Mouse (Mus musculus): Measurements from ENCODE around the gene Snrpf.

Snrpf gene

DNA sequence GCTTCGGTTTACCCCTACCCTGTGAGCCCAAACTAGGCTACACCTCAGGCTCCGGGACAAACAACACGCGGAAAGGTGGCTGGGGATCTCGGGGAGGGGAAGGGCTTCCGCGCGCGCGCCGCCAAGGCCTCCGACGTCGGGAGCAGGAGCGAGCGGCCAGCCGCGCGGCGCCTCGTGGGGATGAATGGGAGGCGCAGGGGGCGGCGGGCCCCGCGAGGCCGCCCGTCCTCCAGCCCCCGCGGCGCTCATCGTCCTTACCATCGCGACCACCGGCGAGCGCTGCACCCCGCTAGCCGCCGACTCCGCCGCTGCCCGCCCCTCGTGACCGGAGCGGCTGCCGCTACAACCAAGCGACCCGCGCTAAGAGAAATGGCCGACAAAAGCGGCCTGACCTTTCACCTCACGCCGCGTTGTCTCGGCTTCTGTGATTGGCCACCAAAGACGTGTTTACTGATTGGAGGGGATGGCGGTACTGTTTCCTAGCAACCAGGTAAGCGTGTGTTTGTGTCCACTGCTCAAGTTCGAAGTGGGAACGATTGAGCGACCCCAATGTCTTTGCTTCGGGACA lies at the start of gene Snrpf:
TSS of gene Snrpf (minus strand) at position 426 of the 568 bp plus-strand sequence.
- under 1% methylated on average over 63 of the region's 63 CpGs for WGBS

DNA sequence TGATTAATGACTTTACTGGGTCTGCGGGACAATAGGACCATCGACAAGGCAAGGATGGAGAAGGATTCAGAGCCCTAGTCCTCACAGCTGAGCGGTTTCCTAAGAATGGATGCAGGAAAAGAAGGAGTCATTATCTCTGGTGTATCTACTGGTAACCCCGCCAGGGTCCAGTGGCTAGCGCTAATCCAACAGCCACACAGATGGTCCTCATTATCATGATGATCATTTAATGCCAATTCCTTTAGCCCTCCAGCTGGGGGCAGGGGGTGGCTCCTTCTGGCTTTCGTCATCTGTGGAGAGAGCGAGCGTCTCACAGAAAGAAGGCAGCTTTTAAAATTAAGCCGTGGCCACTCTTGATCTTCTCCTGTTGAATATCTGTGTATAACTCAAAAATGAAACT lies 46.4 kb upstream of the Snrpf start:
- WGBS, result 58% methylated on average over 9 of the region's 9 CpGs

DNA sequence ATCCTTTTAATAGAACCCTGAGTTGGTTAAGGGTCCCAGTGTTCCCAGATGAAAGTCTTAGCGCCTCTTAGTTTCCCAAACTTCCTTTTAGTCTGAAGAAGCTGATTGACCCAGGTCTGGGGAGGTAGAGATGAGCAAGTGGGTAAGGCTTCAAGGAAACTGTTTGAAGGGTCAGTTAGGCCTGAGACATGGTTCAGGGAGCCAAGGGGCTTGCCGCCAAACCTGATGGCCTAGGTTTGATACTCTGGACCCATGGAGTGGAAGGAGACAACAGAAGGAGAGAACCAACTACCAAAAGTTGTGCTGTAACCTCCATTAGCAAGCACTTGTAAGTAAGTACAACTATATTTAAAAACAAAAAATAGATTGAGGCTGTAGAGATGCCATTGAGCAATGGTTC lies 44.5 kb upstream of the Snrpf start:
- WGBS, result 93% methylated on average over 2 of the region's 2 CpGs

DNA sequence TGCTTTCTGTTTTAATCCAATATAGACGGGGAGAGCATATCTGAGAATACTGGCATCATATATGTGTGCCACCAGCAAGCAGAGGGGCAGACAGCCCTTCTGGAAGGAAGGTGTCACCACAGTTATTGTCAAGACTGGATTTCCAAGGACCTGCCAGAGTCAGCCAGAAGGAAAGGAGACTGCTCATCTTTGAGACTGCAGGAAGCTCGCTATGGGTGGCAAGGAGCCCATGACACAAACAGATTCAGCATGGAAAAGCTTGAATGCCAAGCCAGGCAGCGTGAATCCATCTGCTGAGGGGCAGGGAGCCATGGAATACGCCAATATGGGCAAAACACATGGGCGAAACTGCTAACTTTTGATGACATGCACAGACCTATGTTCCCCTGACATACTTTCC lies 44.1 kb upstream of the Snrpf start:
- WGBS, result 56% methylated on average over 5 of the region's 5 CpGs

DNA sequence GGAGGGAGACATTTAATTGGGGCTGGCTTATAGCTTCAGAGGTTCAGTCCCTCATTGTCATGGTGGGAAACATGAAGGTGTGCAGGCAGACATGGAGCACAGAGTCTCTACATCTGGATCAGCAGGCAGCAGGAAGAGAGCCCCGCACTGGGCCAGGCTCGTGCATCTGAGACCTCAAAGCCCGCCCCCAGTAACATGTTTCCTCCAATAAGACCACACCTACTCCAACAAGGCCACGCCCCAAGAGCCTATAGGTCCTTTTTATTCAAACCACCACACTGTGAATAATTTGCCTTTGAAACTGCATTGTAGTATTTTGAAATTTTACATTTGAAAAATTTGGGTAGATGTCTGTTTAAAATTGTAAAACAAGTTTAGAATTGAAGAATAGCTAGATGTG lies 42.6 kb upstream of the Snrpf start:
- WGBS, result 67% methylated on average over 4 of the region's 4 CpGs

DNA sequence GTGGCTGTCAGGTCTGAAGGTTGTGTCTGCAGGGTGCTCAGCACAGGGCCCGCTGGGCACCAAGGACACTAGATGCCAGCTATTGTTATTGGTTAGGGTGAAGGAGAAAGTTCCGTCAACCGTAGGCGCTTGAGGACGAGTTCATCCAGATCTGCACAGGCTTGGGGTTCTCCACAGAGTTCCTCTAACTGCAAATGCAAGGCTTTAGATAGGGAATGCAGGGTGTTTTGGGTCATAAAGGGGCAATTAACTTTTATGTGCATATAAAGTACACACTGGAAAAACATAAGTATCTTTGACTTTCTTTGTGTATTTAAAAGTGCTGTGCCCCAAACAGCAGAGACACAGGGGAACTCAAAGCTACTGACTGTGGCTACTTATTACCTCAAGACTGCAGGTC lies 40.8 kb upstream of the Snrpf start:
- WGBS, result 93% methylated on average over 5 of the region's 5 CpGs

DNA sequence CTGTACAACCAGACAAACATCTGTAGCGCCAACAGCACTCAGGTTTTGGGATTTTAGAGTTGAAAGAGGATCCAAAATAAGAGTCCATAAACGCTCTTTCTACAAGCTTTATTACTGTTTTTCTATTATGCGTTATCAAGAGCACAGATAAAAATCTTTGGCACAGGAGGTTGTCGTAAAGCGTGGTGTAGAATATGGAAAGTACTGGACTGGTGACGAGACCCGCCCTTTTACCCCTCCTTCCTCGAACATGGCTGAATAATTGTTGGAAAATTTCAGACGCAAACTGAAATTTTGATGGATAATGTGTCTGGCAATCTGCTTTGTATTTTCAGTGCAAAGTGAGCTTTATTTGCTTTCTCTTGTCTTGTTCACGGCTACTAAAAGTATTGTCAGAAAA lies 34.6 kb upstream of the Snrpf start:
- 92% methylated on average over 10 of the region's 10 CpGs for WGBS

DNA sequence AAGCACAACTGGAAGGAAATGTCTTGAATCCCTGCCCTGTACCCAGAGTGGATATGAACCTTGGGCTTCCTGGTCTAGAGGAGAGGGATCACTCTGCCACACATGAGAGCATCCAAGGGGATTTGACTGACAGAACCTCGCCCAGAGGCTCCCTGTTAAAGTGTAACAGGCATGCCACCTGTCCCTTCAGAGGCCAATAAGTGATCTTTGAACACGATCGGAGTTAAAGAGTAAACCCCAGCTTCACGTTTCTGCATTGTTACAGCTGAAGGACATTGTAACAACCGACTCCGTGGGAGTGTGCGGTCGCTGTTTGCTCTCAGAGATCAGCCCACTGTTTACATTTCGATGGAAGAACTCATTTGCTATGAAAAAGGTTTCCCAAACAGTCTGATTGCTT lies 34.2 kb upstream of the Snrpf start:
- WGBS, result 79% methylated on average over 9 of the region's 9 CpGs

DNA sequence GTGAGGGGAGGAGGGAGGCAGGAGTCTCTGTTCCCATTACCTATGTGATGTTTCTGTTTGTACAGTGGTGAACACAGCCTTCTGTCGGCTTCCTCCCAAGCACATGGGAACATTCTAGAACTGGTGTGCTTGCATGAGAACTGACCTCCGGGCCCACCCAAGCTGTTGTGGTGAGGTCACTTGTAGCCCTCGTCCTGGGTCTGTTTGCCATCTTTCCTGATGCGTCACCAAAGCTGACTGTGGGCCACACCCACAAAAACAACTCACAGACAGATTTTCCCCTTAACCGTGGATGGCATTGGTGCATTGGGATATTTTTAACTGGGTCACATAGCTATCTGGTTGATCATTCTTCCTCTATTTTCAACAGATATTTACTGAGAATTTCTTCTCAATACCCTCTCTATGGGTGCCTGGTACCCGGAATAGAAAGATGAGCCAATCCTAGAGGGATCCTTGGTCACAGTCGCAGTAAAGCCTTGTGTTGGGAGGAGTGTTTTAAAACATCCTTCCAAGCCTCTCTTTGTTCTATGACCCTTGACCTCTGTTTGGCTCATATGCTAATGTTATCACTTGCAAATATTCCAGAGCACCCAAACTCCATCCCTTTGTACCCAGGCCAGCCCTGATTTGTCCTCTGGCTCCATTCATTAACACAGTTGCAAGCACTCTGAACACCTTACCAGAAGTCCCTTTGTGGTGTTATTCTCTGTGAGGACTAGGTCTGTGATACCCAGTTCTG lies 31.1 kb upstream of the Snrpf start:
- 74% methylated on average over 7 of the region's 7 CpGs for WGBS

DNA sequence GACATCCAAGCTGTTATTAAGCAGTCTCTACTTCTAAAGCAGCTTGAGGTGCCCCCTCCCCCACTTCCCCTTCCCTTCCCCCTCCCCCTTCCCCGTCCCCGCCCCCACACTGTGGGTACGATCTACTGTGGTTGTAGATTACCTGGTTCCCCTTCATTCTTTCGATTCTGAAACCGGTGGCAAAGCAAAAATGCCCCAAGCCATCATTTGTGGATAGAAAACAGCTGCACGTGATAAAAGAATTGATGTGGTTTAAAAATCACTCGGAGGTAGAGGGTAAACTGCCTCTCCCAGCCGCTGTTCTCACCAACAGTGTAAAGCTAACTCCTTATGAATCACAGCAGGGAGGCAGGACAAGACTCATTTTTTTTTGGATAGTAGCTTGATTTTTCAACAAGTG lies 25.3 kb upstream of the Snrpf start:
- 76% methylated on average over 8 of the region's 8 CpGs for WGBS

DNA sequence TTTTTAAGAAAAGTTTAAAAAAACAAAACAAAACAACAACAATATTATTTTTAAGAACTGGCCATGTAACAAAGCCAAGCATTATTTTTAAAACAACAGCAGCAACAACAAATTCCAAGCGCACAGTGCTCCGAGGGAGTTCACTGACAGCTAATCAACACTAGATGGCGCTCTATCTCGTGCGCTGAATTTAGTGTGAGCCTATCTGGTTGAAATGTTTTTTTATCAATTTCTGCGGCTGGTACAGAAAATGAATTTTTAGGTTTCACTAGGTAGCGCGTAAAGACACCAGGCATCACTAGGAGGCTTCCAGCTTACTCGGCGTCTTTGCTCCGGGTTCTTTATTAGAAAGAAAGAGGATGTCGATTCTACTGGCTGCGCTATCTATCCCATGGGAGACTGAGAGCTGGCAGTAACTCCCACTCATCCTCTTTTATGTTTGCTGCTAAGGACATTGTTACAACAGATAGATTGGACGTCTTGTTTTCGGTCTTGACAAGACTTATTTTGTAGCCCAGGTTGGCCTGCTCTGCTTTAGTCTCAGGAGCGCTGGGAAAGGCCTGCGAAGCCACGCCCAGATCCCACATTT lies 22.0 kb upstream of the Snrpf start:
- 36% methylated on average over 18 of the region's 18 CpGs for WGBS

DNA sequence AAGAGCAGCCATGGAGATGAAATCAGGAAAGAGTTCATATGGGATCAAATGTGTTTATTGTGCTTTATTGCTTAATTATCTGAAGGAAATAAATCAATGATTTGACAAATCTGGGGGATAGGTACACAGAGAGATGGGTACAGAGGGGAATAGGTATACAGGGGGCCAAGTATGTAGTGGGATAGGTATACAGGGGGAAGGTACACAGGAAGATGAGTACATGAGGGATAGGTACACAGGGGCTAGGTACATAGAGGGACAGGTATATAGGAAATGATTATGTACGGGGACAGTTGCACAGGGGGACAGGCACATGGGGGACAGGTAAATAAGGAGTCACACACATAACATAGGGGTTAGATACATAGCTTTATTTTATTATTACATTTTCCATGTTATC lies 21.4 kb upstream of the Snrpf start:
- 95% methylated on average over 1 of the region's 1 CpGs for WGBS

DNA sequence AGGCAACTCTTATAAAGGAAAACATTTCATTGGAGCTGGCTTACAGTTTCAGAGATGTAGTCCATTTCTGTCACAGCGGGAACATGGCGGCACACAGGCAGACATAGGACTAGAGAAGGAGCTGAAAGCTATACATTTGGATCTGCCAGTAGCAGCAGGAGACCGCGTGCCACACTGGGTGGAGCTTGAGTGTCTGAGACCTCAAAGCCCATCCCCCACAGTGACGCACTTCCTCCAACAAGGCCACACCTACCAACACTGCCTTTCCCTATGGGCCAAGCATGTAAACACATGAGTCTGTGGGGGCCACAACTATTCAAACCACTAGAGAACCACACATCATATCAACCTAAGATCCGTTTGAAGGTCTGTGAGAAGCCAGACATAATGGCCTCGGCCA lies 19.7 kb upstream of the Snrpf start:
- WGBS, result 94% methylated on average over 7 of the region's 7 CpGs

DNA sequence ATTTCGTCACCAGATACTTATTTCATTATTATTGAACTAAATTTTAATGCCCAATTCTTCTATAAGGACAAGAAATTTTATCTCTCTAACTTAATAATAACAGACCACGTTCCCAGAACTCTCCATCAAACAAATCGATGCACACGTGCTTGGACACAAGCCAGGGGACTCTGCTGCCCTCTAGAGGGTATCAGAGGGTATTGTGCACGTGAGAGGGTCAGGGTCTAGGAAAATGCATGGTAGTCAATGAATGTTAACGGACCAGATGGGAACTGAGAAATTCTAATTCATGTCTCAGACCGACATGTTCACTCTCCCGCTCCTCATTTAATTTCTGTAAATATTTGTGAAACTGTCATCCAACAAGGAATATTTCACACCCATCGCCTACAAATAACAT lies 18.5 kb upstream of the Snrpf start:
- WGBS, result 27% methylated on average over 9 of the region's 9 CpGs

DNA sequence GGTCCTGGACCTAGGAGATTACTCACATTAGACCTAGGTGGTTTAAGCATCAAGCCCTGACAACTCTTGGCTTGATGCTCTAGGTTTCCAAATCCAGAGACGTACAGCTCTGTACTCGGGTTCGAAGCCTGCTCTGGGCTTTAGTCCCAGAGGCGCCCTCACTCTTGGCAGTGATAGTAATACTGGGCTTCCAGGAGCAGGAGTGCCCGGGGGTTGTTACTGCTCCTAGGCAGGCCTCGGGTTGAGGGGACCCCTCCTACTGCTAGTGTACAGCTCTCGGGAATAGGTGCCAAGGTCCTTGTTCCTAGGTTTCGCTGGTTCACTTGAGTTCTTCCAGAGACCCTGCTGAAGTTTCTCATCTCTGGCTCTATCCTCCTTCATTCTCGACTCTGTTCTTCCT lies 16.8 kb upstream of the Snrpf start:
- 81% methylated on average over 9 of the region's 9 CpGs for WGBS

DNA sequence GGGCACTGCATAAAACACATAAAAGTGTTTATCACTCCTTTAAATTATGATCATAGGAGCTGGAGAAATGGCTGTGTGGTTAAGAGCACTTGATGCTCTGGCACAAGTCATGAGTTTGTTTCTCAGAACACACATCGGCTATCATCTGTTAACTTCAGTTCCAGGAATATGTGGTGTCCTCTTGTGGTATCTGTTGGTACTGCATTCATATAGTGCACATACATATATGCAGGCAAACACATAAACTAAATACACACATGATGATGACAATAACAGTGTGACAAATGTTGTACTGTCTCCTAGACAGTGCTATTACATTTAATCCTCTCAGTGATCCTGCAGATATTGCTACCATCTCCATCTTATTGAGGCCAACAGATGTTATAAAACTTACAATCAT lies 13.8 kb upstream of the Snrpf start:
- WGBS, result 100% methylated on average over 1 of the region's 1 CpGs

DNA sequence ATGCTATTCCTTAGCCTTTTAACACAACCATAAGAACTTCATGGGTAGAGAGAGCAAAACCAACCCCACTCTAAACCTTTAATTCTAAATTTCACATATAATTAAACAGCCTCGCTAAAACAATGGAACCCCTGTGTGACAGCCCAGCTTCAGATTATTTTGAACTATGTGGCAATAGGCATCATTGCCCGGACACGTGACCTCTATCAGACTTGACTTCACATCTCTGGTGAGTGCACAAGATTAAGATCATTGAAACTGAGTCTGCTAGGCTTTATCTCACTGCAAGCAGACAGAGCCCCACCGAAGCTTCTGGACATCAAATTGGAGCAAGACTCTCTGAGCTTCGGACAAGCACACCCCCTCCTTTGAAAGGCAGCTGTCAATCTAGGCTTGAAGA lies 12.8 kb upstream of the Snrpf start:
- 75% methylated on average over 5 of the region's 5 CpGs for whole genome bisulfite sequencing

DNA sequence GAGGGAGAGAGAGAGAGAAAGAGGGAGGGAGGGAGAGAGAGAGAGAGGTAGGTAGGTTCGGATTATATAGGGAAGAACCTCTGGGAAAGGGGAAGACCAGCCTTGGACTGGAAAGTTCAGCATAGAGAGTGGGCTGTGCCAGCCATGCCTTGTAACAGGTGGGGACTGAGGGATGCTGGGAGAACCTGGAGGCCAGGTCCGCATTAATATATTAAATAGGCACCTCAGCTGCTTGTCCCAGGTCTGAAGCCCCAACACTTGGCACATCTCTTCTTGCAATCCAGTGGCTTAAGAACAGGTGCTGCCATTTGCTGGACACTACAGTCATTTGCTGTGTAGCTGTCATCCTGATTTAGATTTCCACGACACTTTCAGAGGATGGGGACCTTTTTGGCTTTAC lies 7.1 kb upstream of the Snrpf start:
- 90% methylated on average over 3 of the region's 3 CpGs for WGBS

DNA sequence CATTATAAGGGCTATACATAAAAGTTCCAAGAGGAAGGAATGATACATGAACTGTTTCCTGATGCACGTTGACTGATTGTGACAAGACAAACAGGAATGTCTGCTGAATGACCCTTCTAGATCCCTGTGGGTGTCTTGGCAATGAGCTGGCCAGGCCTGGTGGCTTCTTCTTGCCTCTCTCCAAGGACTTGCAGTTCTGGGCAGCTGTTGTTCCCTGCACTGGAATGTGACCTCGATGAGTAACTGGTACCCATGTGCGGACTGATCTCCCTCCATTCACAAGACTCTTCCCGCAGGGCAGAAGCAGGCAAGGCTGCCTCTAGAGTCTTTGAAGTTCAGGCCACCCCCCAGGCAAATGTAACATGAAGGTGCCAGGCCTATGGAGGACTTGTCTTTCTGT lies 6.3 kb upstream of the Snrpf start:
- 76% methylated on average over 4 of the region's 4 CpGs for WGBS

DNA sequence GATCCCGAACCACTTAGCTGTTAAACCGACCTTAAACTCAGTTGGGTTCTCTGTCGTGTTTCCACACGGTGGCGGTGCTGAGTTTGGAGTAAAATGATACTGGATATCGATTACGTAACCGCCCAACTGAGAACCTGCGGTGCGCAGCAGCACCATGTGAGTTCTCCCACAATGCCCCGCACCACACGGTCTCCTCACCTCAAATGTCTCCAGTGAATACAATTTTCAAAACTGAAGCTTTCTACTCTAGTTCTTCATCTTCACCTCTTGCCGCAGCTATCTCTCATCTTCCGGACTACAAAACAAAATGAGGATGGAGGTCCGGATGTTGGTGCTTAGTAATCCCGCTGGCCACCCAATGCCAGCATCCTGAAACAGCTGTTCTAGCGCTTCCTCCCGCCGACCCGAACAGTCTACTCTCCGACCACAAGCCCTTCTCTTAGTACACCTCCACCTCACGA lies 4.5 kb upstream of the Snrpf start:
- 1% methylated on average over 22 of the region's 22 CpGs for WGBS

DNA sequence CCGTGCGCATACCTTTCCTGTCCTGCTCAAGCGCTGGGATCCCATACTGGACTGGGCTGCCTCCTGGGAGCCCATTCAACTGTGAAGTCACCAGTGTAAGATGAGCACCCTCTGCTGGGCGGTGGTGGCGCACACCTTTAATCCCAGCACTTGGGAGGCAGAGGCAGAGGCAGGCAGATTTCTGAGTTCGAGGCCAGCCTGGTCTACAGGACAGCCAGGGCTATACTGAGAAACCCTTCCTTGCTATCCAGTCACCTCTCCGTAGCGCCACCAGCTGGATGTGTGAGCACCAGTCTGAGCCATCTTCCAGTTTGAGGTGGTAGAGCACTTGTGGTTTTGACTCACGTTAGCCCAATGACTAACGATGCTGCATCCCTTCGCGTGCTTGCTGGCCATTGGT lies 3.0 kb upstream of the Snrpf start:
- 68% methylated on average over 12 of the region's 12 CpGs for WGBS

DNA sequence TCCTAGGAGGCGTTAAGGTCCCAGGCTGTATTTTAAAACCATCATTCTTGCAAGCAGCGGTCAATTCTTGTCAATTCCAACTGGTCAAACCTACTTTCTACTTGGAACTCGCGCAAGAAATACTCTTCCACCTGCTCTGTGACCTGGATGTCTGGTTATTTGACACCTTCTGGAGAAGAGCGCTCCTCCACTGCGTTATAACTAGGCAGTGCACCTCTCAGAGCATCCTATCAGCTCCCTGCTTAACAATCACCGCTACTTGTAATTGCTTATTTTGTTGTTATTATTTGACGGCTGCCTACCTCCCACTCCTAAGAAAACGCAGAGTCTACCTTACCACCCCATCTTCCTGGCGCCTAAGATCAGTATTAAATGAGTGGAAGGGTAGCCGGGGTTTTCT lies 710 bp downstream of the Snrpf start:
- 2% methylated on average over 11 of the region's 11 CpGs for WGBS

DNA sequence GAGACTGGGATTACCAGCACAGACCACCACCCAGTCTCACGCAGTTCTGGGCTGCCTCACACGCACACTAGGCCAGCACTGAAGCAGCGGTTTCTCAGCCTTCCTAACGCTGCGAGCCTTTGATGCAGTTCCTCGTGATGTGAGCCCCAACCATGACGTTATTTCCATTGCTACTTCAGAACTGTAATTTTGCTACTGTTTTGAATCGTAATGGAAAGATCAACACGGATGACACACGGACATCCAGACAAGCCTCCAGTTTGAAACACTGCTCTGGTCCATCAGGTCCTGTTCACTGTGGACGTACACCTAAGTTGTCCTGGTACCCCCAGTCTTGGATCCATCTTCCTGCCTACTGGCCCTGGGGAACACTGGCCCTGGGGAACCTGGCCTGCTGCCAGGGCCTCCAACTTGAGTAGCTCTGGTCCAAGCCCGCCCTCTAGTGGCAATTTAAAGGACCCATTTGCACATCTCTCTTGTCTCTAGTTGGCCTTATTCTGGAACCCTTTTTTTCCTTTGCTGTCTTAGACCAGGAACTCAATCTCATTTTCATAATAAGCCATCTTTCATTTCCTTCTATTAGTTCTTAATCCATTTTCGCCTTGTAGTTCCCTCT lies 12.1 kb downstream of the Snrpf start:
- WGBS, result 63% methylated on average over 13 of the region's 13 CpGs
